Mouse (Mus musculus): ENCODE data around the gene Zdhhc1.

Zdhhc1 gene

GRCm38 (mm10) chr8:105476628-105477413 is 19.9 kb downstream of the Zdhhc1 start:
- peak; percentile 58 for DNase-seq (ENCODE audit: low spot score)

DNA sequence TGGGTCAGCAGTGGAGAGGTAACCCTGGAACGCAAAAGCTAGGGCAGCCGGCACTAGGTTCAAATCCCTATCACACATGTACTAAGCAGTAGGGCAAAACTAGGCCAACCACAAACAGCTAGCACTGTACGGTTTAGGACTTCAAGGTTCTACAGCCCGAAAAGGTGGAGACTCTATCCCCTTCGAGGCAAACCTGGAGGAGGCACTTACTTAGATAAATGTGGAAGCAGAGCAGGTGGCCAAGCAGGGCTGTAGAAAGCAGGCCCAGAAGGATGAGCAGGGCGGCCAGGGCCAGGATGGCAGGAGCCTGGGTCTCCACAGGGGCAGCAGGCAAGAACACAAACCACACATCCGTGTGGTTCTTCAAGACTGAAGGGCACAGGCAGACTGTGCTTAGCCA is 20.5 kb downstream of the Zdhhc1 start:
- DNase-seq (ENCODE audit: low spot score), result no peak

GRCm38 (mm10) chr8:105475742-105476141 is 21.0 kb downstream of the Zdhhc1 start:
- DNase-seq (ENCODE audit: low spot score), result no peak

DNA sequence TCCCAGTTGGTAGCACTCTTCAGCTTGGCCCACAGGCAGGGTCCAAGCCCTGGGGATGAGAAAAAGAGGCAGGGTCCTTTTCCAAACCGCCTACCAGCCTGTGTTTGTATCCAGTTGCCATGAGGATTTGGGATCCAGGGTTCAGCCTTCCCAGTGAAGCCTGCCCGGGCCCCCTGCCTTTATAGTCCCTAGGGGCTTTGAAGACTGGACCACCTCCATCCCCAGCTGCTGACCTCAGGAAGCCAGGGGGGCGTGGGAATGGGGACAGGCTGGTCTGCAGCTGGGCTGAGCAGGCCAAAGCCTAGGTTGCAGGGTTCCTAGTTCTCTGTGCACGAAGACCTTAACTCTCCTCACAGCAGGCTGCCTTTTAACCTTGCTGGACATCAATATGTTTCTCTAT is 21.4 kb downstream of the Zdhhc1 start:
- DNase-seq (ENCODE audit: low spot score), result no peak

- DNase-seq (ENCODE audit: low spot score), result no peak
These were observed 22.0 kb downstream of the Zdhhc1 start for GRCm38 (mm10) chr8:105474680-105475079.

DNA sequence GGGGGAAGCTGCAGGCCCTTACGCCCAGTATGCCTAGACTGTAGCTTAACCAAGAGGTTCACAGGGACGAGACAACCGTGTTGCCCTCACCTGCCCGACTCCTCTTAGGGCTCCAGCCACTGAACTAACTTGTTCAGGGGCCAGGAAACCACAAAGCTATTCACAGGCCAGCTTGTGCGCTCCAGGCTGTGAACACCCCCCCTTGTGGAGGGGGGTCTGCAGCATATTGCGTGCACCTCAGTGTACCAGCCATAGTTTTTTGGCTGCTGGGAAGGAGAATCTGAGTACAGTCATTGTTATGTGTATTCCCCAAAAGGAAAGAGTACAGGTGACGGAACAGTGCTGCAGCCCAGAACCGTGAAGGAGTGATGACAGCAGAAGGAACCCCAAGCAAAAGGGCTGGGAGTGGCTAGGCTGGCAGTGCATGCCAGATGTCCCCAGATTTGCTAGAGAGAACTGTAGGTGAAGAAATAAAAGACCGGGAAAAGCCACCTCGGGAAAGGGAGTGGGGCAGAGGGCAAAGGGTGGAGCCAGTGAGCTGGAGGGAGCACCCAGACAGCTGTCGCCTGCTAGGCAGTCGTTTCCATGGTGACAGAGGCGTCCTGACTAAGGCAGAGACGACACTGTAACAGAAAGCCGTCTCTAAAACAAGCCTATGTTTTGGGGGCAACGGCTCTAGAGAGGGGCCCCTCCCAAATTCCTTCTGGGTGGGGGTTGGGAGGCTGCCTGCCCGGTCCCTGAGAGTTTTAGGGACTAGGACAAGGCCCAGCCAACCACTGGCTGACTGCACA is 22.7 kb downstream of the Zdhhc1 start:
- DNase-seq (ENCODE audit: low spot score), result no peak

DNA sequence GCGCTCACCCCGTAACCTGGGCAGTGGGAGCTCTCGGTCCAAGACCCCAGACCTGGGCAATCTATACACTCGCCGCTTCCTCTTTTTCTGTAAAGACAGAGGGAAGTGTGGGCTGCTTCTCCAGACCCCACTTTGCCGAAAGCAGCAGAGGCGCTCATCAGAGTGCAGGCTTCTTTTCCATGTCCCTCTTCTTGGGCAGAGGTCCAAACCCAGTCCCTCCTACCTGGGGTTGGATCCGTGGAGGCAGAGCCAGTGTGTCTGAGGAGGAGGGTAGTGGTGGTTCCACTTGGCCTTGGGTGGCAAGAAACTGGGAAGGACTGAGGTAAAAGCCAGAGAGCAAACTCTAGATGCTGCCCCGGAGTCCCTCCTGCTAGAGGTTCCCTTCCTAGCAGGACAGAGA is 23.7 kb downstream of the Zdhhc1 start:
- DNase-seq (ENCODE audit: low spot score), result no peak

GRCm38 (mm10) chr8:105472414-105472932 is 24.2 kb downstream of the Zdhhc1 start:
- no peak for DNase-seq (ENCODE audit: low spot score)

DNA sequence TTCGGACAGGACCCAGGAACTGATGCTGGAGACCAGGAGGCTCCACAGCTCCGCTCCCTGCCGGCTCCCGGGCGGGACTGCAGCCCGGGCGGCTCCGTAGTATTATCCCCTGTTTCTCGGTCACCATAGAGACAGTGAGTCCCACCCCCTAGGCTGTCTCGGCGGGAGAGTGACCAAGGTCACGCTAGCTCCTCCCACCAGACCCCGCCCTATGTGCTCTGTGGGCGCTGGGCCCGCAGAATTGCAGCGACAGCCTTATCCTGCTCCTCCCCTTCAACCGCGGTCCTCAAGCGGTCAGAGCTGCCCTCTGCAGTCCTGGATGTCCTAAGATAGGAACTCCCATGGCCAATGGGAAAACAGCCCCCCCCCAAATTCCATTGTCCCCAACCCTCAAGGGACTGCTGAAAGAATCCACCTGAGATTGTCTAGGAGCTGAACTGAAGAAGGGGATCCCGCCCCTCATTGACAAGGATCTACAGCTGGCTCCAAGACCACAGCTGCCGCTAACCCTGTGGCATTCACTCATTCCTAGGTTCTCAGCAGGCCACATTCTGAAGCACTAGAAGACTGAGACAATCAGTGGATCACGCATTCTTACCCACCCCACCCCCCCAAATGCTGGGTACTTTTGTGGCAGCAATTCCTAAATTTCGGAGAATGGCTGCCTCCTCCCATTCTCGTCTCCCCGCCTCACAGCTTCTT is 25.2 kb downstream of the Zdhhc1 start, which contains the start of gene Tppp3:
Gene Tppp3 (minus strand): TSS at position 213 of the 702 bp plus-strand sequence.
- peak; percentile 87 for DNase-seq (ENCODE audit: low spot score)

DNA sequence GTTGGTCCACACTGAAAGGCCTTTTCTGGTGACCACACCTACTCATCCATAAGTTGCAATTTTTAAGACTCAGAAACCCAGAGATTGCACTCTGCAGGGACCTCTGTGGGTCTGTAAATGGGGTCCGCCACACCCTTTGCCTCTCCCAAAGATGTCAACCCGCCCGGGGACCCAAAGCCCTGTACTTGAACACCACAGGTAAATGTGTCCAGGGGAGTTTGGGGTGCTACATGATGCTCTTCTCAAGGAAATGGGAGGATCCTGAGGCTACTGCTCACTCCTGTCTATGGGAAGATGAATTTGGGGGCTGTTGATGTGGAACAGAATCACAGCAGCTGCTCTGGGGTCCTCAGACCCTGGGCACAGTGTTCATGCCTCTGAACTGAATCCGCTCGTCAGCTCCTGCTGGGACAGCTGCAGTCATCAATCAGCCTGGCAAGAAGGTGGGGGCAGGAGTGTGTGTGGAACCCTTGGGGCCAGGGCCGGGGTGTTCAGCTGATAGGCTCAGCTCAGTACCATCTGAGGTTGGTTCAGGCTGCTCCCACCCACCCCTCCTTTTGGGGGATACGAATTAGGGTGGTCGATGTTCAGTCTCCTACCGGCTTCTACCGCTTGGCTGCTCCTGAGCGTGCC is 25.9 kb downstream of the Zdhhc1 start:
- DNase-seq (ENCODE audit: low spot score), result no peak

DNA sequence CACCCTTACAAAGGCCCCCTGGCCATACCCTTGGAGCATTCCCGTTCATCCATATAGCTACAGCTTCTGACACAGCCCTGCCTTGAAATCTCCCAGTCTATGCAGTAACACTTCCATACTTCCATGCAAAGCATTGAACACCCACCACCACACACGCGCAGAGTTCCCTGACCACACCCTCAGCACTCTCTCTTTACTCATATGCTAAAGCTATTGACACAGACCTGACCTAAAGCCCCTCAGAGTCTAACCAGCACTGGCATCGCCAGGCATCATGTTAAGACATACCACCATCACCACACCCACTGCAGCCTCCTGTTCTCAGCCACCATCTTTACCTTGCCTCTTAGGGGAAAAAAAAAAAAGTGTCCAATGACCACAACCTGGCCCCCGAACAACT is 26.4 kb downstream of the Zdhhc1 start:
- DNase-seq (ENCODE audit: low spot score), result no peak

DNA sequence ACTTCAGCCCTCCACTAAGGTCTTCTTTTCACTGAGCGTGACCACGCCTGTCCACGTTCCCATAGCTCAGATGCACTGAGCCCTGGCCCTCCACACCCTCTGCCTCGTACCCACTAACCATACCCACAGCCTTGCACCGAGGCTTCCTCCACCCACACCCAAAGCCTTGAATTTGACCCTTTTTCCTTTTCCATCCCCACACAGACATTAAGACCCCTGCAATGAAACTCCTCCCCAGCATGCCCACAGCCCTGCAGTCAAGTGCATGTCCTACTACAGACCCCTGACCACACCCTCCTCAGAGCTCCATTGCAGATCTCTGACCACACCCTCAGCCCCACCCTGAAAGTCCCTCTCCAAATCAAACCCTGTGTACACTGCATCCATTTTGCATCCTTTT is 26.9 kb downstream of the Zdhhc1 start:
- no peak for DNase-seq (ENCODE audit: low spot score)

DNA sequence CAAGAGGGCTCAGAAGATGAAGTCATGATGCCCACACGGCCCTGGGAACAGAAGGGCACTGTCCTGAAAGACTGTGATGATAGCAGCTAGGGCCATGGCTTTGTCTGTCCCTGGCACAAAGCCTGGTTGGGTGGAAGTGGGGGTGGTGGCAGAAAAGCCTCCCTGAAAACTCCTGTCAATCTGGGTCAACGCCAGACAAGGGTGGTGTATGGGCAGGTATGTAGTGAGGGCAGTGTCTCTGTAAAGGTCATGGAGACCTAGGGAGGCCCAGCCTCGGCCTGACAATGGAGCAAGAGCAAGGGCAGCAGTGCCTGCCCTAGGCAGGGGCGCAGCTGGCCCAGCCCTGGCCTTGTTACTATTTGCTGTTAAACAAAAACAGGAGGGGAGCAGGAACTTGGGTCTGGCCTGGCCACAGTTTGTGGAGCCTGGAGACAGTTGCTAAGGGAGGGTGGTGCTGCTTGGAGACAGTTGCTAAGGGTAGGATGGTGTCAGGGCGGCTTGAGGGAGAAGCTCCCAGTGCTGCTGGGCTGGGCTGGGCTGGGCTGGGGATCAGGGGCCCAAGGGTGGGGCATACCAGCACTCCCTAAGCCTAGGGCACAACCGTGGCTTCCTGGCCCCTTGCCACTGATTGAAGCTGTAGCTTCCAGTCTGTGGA is 27.5 kb downstream of the Zdhhc1 start:
- no peak for DNase-seq (ENCODE audit: low spot score)

DNA sequence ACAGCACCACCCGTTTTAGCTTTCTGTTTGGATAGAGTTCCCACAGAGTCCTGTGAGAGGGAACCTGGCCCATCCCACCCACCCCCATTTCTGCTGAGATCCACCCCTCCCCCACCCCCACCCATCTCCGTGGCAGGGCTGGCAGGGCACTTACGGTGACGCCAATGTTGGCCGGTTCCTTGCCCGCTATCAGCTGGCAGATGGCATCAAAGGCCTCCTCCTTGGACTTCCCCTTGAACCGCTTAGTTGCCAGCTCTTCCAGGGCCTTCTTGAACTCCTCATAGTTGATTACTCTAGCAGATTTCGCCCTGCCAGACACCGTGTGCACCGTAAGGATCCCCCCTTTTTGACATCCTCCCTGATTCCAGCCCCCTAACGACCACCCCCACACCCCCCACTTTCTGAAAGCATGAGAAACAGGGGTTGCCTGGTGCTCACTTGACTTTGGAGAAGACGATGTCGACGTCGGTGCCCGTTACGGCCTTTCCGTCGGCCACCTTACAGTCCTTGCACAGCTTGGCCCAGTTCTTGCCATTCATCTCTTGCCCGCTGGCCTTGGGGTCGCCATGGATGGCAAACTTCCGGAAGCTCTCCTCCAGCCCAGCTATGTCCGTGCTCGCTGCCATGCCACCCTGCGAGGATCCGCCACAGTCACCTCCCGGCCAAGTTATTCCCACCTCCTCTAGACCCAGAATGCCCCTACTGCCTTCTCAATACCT is 28.5 kb downstream of the Zdhhc1 start:
- DNase-seq (ENCODE audit: low spot score), result no peak

DNA sequence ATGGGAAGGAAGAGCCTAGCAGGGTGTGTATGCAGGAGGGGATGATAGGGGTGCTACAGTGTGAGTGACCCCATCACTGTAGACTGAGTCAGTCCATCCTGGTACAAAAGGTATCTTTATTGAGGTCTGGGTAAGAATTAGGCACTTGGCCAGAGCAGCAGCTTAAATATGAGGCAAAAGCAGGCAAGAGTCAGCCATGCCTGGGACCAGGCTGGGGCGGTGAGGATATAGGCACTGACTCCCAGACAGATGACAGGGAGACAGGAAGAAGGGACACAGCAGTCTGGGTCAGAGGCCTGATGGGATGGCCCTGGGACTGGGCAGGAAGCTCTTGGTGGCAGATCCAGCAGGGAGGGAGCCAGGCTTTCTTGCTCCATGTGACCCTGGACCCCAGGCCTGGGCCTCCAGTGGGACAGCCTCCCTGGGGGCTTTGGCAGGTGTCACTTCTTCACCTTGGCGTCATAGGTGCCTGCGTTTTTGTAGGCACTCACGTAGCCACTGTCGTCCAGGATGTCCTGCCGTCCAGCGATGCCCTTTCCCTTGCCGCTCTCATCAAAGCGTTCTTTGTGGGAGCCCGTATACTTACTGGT is 29.2 kb downstream of the Zdhhc1 start:
- no peak for DNase-seq (ENCODE audit: low spot score)

- DNase-seq (ENCODE audit: low spot score), result no peak
These were observed 29.9 kb downstream of the Zdhhc1 start for GRCm38 (mm10) chr8:105466700-105467291.

- DNase-seq (ENCODE audit: low spot score), result no peak
These were observed 30.5 kb downstream of the Zdhhc1 start for GRCm38 (mm10) chr8:105466246-105466645.

DNA sequence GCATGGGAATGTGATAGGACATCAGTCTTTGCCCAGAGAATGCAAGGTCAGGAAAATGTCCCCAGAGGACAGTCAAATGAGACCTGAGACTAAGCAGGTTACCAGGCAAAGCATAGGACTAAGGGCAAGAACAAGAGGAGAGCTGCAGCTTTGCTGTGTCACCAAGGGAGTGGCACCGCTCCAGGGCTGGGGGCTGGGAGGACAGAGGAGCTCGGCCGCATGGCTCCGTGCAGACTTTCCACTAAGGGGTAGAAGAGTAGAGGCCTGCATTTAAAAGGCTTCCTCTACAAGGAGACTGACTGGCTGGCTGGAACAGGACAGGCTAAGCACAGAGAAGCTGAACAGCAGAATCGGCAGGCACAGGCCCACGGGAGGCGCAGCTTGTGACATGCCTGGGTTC is 32.1 kb downstream of the Zdhhc1 start:
- DNase-seq (ENCODE audit: low spot score), result no peak

GRCm38 (mm10) chr8:105461085-105461803 is 35.5 kb downstream of the Zdhhc1 start:
- no peak for DNase-seq (ENCODE audit: low spot score)

All from urinary bladder, postnatal 25 days (tissue).